Mouse (Mus musculus) lung, adult 2 months (tissue): Measurements from ENCODE around the gene Pitpnc1.
"Not testable (repeated sequence)": the region's sequence is repeated elsewhere in the genome, so short reads cannot be mapped to it uniquely, and the experiment has no call there.

Experiments used
- CTCF ChIP-seq: fragments of 200-500 bp; IDR thresholded peaks from 2 replicates; pipeline ENCODE4 v1.5.1; 2011; ENCODE audit warnings: mild to moderate bottlenecking, low read length, control low read depth; ENCODE audit not compliant: insufficient read depth
- POLR2A ChIP-seq: fragments of 200-500 bp; IDR thresholded peaks from 2 replicates; pipeline ENCODE4 v1.6.1; 2011; ENCODE audit warnings: low read depth, mild to moderate bottlenecking, control low read depth, low read length, borderline replicate concordance; ENCODE audit errors: extremely low read depth

- not testable (repeated sequence) for TF ChIP-seq CTCF, POLR2A
These were observed 33.9 kb upstream of the Pitpnc1 start for GRCm38 (mm10) chr11:107504364-107504763.
